Mouse (Mus musculus): ENCODE results near the gene Faap20. TPM values are rescaled to one million over a fixed set of nuclear protein-coding genes. Genes with fewer than 3 reads are reported as not detected.

Gene Faap20
- polyA plus RNA-seq, 1 experiment from 2014 or later = 23.1 TPM

- DNase-seq (peak; percentile 98), ATAC-seq (peak; percentile 97)
- under 1% methylated on average over 69 of the region's 116 CpGs for WGBS (ENCODE audit: insufficient replicate concordance)
- peaks cover 31% of the 10 kb centered on the region for H3K4me1 ChIP-seq (ENCODE audit: insufficient read depth)
- no peaks in the 10 kb centered on the region for H3K9me3 ChIP-seq (ENCODE audit: low read length)
- TF ChIP-seq EP300 (IDR thresholded peaks at IDR 0.05; ENCODE audit: low read depth) (no peak), CTCF (IDR thresholded peaks at IDR 0.05; ENCODE audit: low read depth) (peak; percentile 33)
- H3K4me2 ChIP-seq (ENCODE audit: low read depth, low read length) = peak overlapping the region; percentile 74
- H3K9ac ChIP-seq (replicated peaks) = peak overlapping the region; percentile 78
- peak overlapping the region; percentile 39 for H3K4me3 ChIP-seq (ENCODE audit: low read depth, low read length)
- H3K27me3 ChIP-seq (ENCODE audit: insufficient read depth, low read length) = no peaks in the 10 kb centered on the region
- no peaks in the 10 kb centered on the region for H3K36me3 ChIP-seq (replicated peaks; ENCODE audit: insufficient read depth, low read length)
- H3K27ac ChIP-seq (ENCODE audit: low read depth) = peak overlapping the region; percentile 91
These were observed 26.6 kb upstream of the Faap20 start for GRCm38 (mm10) chr4:155222841-155223593.

- Histone ChIP-seq H3K4me3 (ENCODE audit: low read depth, low read length) (peak overlapping the region; percentile 39), H3K4me1 (ENCODE audit: insufficient read depth) (peaks cover 24% of the 10 kb centered on the region), H3K9ac (replicated peaks) (peak overlapping the region; percentile 70), H3K27ac (ENCODE audit: low read depth) (peak overlapping the region; percentile 91), H3K36me3 (replicated peaks; ENCODE audit: insufficient read depth, low read length) (no peaks in the 10 kb centered on the region), H3K27me3 (ENCODE audit: insufficient read depth, low read length) (no peaks in the 10 kb centered on the region), H3K4me2 (ENCODE audit: low read depth, low read length) (peak overlapping the region; percentile 74), H3K9me3 (ENCODE audit: low read length) (no peaks in the 10 kb centered on the region)
- no peak for TF ChIP-seq EP300 (IDR thresholded peaks at IDR 0.05; ENCODE audit: low read depth)
- no peak for TF ChIP-seq CTCF (IDR thresholded peaks at IDR 0.05; ENCODE audit: low read depth)
- WGBS (ENCODE audit: insufficient replicate concordance) = 25% methylated on average over 20 of the region's 20 CpGs
- ATAC-seq = peak; percentile 22
- DNase-seq = no peak
These were observed 25.7 kb upstream of the Faap20 start for GRCm38 (mm10) chr4:155223594-155224528.

DNA sequence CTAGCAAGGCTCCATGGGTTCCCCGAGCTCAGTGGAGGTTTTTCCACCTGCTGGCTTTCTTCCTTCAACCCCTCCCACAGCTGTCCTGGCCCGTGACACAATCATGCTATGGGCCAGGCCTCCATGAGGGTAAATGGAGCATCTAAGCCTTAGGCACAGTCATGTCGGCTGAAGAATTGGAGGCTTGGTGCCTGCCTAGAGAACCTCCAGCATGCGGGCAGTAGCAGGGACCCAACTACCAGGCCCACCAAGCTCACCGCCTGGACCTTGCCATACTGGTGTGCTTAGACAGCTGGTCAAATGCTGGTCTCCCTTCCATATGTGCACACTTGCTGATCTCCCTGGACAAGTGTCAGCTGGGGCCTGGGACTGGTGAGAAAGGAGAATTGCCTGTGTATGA, 23.7 kb upstream of the Faap20 start:
- no peak for ATAC-seq
- H3K4me1 ChIP-seq (ENCODE audit: insufficient read depth) = peaks cover 6% of the 10 kb centered on the region
- H3K27ac ChIP-seq (ENCODE audit: low read depth) = no peak overlapping the region
- H3K36me3 ChIP-seq (replicated peaks; ENCODE audit: insufficient read depth, low read length) = no peaks in the 10 kb centered on the region
- H3K27me3 ChIP-seq (ENCODE audit: insufficient read depth, low read length) = no peaks in the 10 kb centered on the region
- DNase-seq = no peak
- no peak overlapping the region for H3K9ac ChIP-seq (replicated peaks)
- no peak overlapping the region for H3K4me2 ChIP-seq (ENCODE audit: low read depth, low read length)
- 73% methylated on average over 5 of the region's 5 CpGs for WGBS (ENCODE audit: insufficient replicate concordance)
- no peak overlapping the region for H3K4me3 ChIP-seq (ENCODE audit: low read depth, low read length)
- TF ChIP-seq EP300 (IDR thresholded peaks at IDR 0.05; ENCODE audit: low read depth) = no peak
- no peak for TF ChIP-seq CTCF (IDR thresholded peaks at IDR 0.05; ENCODE audit: low read depth)
- H3K9me3 ChIP-seq (ENCODE audit: low read length) = no peaks in the 10 kb centered on the region

DNA sequence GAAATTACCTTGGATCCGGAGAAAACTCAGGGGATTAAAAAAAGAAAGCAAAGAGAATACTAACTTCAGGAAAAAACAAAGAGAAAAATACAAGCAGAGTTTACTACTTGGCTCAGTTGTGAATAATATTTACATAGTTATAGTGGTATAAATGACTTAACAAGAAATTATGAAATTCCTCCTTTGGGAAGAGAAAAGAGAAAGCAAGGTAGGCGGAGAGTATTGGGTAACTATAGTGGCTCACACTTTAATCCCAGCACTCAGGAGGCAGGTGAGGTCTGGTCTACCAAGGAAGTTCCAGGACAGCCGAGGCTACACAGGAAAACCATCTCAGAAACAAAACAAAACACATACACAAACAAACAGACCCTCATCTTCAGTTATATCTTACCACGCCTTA, 21.6 kb upstream of the Faap20 start:
- TF ChIP-seq CTCF (IDR thresholded peaks at IDR 0.05; ENCODE audit: low read depth) (no peak), EP300 (IDR thresholded peaks at IDR 0.05; ENCODE audit: low read depth) (no peak)
- 77% methylated on average over 4 of the region's 4 CpGs for WGBS (ENCODE audit: insufficient replicate concordance)
- no peak for DNase-seq
- no peak overlapping the region for H3K9ac ChIP-seq (replicated peaks)
- no peaks in the 10 kb centered on the region for H3K9me3 ChIP-seq (ENCODE audit: low read length)
- no peak overlapping the region for H3K4me3 ChIP-seq (ENCODE audit: low read depth, low read length)
- no peak overlapping the region for H3K4me2 ChIP-seq (ENCODE audit: low read depth, low read length)
- no peaks in the 10 kb centered on the region for H3K36me3 ChIP-seq (replicated peaks; ENCODE audit: insufficient read depth, low read length)
- no peaks in the 10 kb centered on the region for H3K27me3 ChIP-seq (ENCODE audit: insufficient read depth, low read length)
- no peak for ATAC-seq
- H3K4me1 ChIP-seq (ENCODE audit: insufficient read depth) = peaks cover 5% of the 10 kb centered on the region
- H3K27ac ChIP-seq (ENCODE audit: low read depth) = no peak overlapping the region

DNA sequence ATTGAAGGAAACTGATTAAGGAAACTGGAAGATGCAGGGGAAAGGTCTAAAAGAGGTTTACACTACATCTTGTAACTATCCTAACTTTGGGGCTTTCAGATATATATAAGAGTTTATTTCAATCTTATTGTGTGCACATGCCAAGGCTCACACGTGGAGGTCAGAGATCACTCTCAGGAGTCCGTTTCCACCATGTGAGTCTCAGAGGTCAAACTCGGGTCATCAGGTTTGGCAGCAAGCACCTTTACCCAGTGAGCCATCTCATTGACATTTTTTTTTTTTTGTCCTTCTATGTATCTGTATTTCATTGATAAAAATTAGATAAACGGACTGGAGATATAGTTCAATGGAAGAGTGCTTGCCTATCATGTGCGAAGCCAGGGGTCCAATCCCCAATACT, 21.1 kb upstream of the Faap20 start:
- WGBS (ENCODE audit: insufficient replicate concordance) = 66% methylated on average over 5 of the region's 5 CpGs
- Histone ChIP-seq H3K27me3 (ENCODE audit: insufficient read depth, low read length) (no peaks in the 10 kb centered on the region), H3K4me3 (ENCODE audit: low read depth, low read length) (no peak overlapping the region), H3K27ac (ENCODE audit: low read depth) (no peak overlapping the region), H3K4me2 (ENCODE audit: low read depth, low read length) (no peak overlapping the region), H3K9me3 (ENCODE audit: low read length) (no peaks in the 10 kb centered on the region), H3K36me3 (replicated peaks; ENCODE audit: insufficient read depth, low read length) (no peaks in the 10 kb centered on the region), H3K4me1 (ENCODE audit: insufficient read depth) (peaks cover 3% of the 10 kb centered on the region), H3K9ac (replicated peaks) (no peak overlapping the region)
- DNase-seq (no peak), ATAC-seq (no peak)
- TF ChIP-seq EP300 (IDR thresholded peaks at IDR 0.05; ENCODE audit: low read depth) = no peak
- TF ChIP-seq CTCF (IDR thresholded peaks at IDR 0.05; ENCODE audit: low read depth) = no peak

DNA sequence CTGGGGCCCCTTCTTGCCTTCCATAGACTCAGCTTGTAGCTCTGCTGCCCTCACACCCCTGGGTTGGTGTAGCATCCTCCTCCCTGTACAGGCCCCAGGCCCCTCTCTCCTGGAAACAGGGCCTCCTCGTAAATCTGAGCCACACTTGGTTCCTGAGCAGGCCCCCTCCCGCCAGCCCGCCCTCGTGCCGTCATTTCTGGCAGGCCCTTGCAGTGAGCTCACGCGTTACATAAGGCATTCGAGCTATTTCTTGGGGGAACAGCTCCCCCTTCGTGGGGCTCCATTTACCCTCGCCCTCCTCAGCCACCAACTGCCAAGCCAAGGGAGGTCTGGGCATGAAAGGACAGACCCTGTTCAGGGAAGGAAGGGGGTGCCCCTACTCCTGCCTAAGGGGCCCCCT, 15.7 kb upstream of the Faap20 start:
- Histone ChIP-seq H3K4me3 (ENCODE audit: low read depth, low read length) (no peak overlapping the region), H3K9ac (replicated peaks) (0 out of 2 replicates have a peak overlapping the region, but pooled peaks have one; percentile 26), H3K4me2 (ENCODE audit: low read depth, low read length) (no peak overlapping the region), H3K4me1 (ENCODE audit: insufficient read depth) (peaks cover 36% of the 10 kb centered on the region), H3K36me3 (replicated peaks; ENCODE audit: insufficient read depth, low read length) (no peaks in the 10 kb centered on the region), H3K9me3 (ENCODE audit: low read length) (no peaks in the 10 kb centered on the region), H3K27ac (ENCODE audit: low read depth) (peak overlapping the region; percentile 78), H3K27me3 (ENCODE audit: insufficient read depth, low read length) (no peaks in the 10 kb centered on the region)
- DNase-seq = no peak
- no peak for ATAC-seq
- TF ChIP-seq CTCF (IDR thresholded peaks at IDR 0.05; ENCODE audit: low read depth) (0 out of 2 replicates have a peak, but pooled peaks have one; percentile 2), EP300 (IDR thresholded peaks at IDR 0.05; ENCODE audit: low read depth) (no peak)
- WGBS (ENCODE audit: insufficient replicate concordance) = 26% methylated on average over 10 of the region's 10 CpGs
